Mouse (Mus musculus) limb, embryonic 15.5 days (tissue): ENCODE results near the gene Gm48552. TPM values are rescaled to one million over a fixed set of nuclear protein-coding genes. Genes with fewer than 3 reads are reported as not detected.

ENCODE experiments used
- ATAC-seq: fragments of 200-750 bp; cut with Nextera tagmentation; 2 replicates; pipeline ENCODE4 v1.8.0; 2017; ENCODE audit warnings: low read depth, moderate TSS enrichment; ENCODE audit not compliant: insufficient number of reproducible peaks, low FRiP score, low TSS enrichment
- H3K27ac ChIP-seq: fragments of 300-500 bp; sonication (generic); 2 replicates; pipeline ENCODE4 v1.5.1; 2015; ENCODE audit warnings: moderate library complexity, mild to moderate bottlenecking, inconsistent platforms
- H3K27me3 ChIP-seq: fragments of 300-500 bp; sonication (generic); 2 replicates; pipeline ENCODE4 v1.6.1; 2015; ENCODE audit warnings: inconsistent platforms
- H3K36me3 ChIP-seq: fragments of 300-500 bp; sonication (generic); 2 replicates; pipeline ENCODE4 v1.6.1; 2015; ENCODE audit warnings: inconsistent platforms
- H3K4me1 ChIP-seq: fragments of 300-500 bp; sonication (generic); 2 replicates; pipeline ENCODE4 v1.6.1; 2015; ENCODE audit warnings: inconsistent platforms
- H3K4me2 ChIP-seq: fragments of 300-500 bp; sonication (generic); 2 replicates; pipeline ENCODE4 v1.6.1; 2015; ENCODE audit warnings: mild to moderate bottlenecking, inconsistent platforms
- H3K4me3 ChIP-seq: fragments of 300-500 bp; sonication (generic); 2 replicates; pipeline ENCODE4 v1.5.1; 2015; ENCODE audit warnings: mild to moderate bottlenecking, inconsistent platforms
- H3K9ac ChIP-seq: fragments of 300-500 bp; sonication (generic); 2 replicates; pipeline ENCODE4 v1.6.1; 2015; ENCODE audit warnings: inconsistent platforms
- H3K9me3 ChIP-seq: fragments of 300-500 bp; sonication (generic); 2 replicates; pipeline ENCODE4 v1.6.1; 2016; ENCODE audit warnings: inconsistent platforms
- WGBS: fragments of 180-500 bp; shearing (Covaris S2); methylation state at CpG from one replicate; pipeline ENCODE4 v1.1.7; 2015; 5-methylcytosine and 5-hydroxymethylcytosine counted together
- polyA plus RNA-seq: library from polyadenylated mRNA; unstranded; fragments of >200 nt; fragmentation: Nextera tagmentation; extraction: Ambion mirVana; gene quantifications from 2 replicates; pipeline ENCODE4 v1.2.1, GENCODE M21; 2015

Gm48552 gene
- polyA plus RNA-seq, 1 experiment from 2014 or later: 0.51 TPM

GRCm38 (mm10) chr10:81411471-81412400 is 22.9 kb downstream of the Gm48552 start:
- Histone ChIP-seq H3K9me3 (no peaks in the 10 kb centered on the region), H3K9ac (0 out of 2 replicates have a peak overlapping the region, but pooled peaks have one; percentile 29), H3K4me2 (peak overlapping the region; percentile 23; the same call in 1 of the 2 replicates), H3K4me3 (no peak overlapping the region), H3K4me1 (peaks cover 100% of the 10 kb centered on the region), H3K36me3 (peaks cover 49% of the 10 kb centered on the region), H3K27me3 (no peaks in the 10 kb centered on the region; the same call in 1 of the 2 replicates), H3K27ac (peak overlapping the region; percentile 93)
- WGBS: 45% methylated on average over 18 of the region's 18 CpGs
- 0 out of 2 replicates have a peak, but pooled peaks have one; percentile 4 for ATAC-seq

- Histone ChIP-seq H3K9ac (no peak overlapping the region), H3K27ac (peak overlapping the region; percentile 93), H3K9me3 (no peaks in the 10 kb centered on the region), H3K4me3 (no peak overlapping the region), H3K36me3 (peaks cover 40% of the 10 kb centered on the region; the same call in 1 of the 2 replicates), H3K4me2 (peak overlapping the region; percentile 23; the same call in 1 of the 2 replicates), H3K4me1 (peaks cover 100% of the 10 kb centered on the region), H3K27me3 (no peaks in the 10 kb centered on the region; the same call in 1 of the 2 replicates)
- no peak for ATAC-seq
- 71% methylated on average over 16 of the region's 16 CpGs for WGBS
These were observed 23.9 kb downstream of the Gm48552 start for GRCm38 (mm10) chr10:81412586-81413309.

GRCm38 (mm10) chr10:81413310-81414261 is 24.8 kb downstream of the Gm48552 start:
- Histone ChIP-seq H3K4me1 (peaks cover 100% of the 10 kb centered on the region), H3K27me3 (no peaks in the 10 kb centered on the region), H3K36me3 (peaks cover 32% of the 10 kb centered on the region; the same call in 1 of the 2 replicates), H3K4me2 (peak overlapping the region; percentile 32), H3K4me3 (peak overlapping the region; percentile 9; the same call in 1 of the 2 replicates), H3K9me3 (no peaks in the 10 kb centered on the region), H3K27ac (peak overlapping the region; percentile 93), H3K9ac (no peak overlapping the region)
- WGBS: 26% methylated on average over 26 of the region's 26 CpGs
- no peak for ATAC-seq

- Histone ChIP-seq H3K9ac (no peak overlapping the region), H3K4me2 (no peak overlapping the region), H3K4me1 (peaks cover 100% of the 10 kb centered on the region), H3K36me3 (peaks cover 38% of the 10 kb centered on the region), H3K27me3 (no peaks in the 10 kb centered on the region), H3K27ac (peak overlapping the region; percentile 93), H3K4me3 (no peak overlapping the region), H3K9me3 (no peaks in the 10 kb centered on the region)
- no peak for ATAC-seq
These were observed 25.9 kb downstream of the Gm48552 start for GRCm38 (mm10) chr10:81414682-81415081.

- ATAC-seq: no peak
- Histone ChIP-seq H3K36me3 (peaks cover 43% of the 10 kb centered on the region), H3K4me1 (peaks cover 100% of the 10 kb centered on the region), H3K27ac (peak overlapping the region; percentile 93), H3K9me3 (no peaks in the 10 kb centered on the region), H3K9ac (no peak overlapping the region), H3K4me3 (no peak overlapping the region), H3K4me2 (no peak overlapping the region), H3K27me3 (no peaks in the 10 kb centered on the region)
- WGBS: 78% methylated on average over 5 of the region's 5 CpGs
These were observed 26.3 kb downstream of the Gm48552 start for GRCm38 (mm10) chr10:81415146-81415545.

GRCm38 (mm10) chr10:81415549-81416310 is 26.9 kb downstream of the Gm48552 start:
- Histone ChIP-seq H3K27me3 (no peaks in the 10 kb centered on the region), H3K9ac (no peak overlapping the region), H3K4me3 (no peak overlapping the region), H3K36me3 (peaks cover 43% of the 10 kb centered on the region), H3K4me2 (no peak overlapping the region), H3K9me3 (no peaks in the 10 kb centered on the region), H3K27ac (peak overlapping the region; percentile 93), H3K4me1 (peaks cover 100% of the 10 kb centered on the region)
- 62% methylated on average over 17 of the region's 17 CpGs for WGBS
- ATAC-seq: no peak

GRCm38 (mm10) chr10:81416581-81417226 is 27.9 kb downstream of the Gm48552 start:
- WGBS: 3% methylated on average over 26 of the region's 26 CpGs
- peak overlapping the region; percentile 44 for H3K4me2 ChIP-seq
- peak overlapping the region; percentile 93 for H3K27ac ChIP-seq
- peak overlapping the region; percentile 26 for H3K4me3 ChIP-seq
- no peak overlapping the region for H3K9ac ChIP-seq
- H3K9me3 ChIP-seq: no peaks in the 10 kb centered on the region
- peaks cover 46% of the 10 kb centered on the region for H3K36me3 ChIP-seq
- peak; percentile 79 for ATAC-seq
- H3K4me1 ChIP-seq: peaks cover 100% of the 10 kb centered on the region
- no peaks in the 10 kb centered on the region for H3K27me3 ChIP-seq

GRCm38 (mm10) chr10:81417227-81418215 is 28.7 kb downstream of the Gm48552 start:
- Histone ChIP-seq H3K9ac (no peak overlapping the region), H3K4me3 (peak overlapping the region; percentile 26), H3K27ac (peak overlapping the region; percentile 93), H3K4me2 (peak overlapping the region; percentile 44), H3K9me3 (no peaks in the 10 kb centered on the region), H3K27me3 (no peaks in the 10 kb centered on the region), H3K4me1 (peaks cover 99% of the 10 kb centered on the region), H3K36me3 (peaks cover 42% of the 10 kb centered on the region)
- no peak; the same call in 1 of the 2 replicates for ATAC-seq
- 42% methylated on average over 12 of the region's 12 CpGs for WGBS

GRCm38 (mm10) chr10:81418216-81419070 is 29.6 kb downstream of the Gm48552 start:
- Histone ChIP-seq H3K27me3 (no peaks in the 10 kb centered on the region), H3K9me3 (no peaks in the 10 kb centered on the region), H3K4me2 (no peak overlapping the region), H3K27ac (peak overlapping the region; percentile 93), H3K4me1 (peaks cover 94% of the 10 kb centered on the region), H3K9ac (no peak overlapping the region), H3K36me3 (peaks cover 33% of the 10 kb centered on the region), H3K4me3 (no peak overlapping the region)
- 57% methylated on average over 11 of the region's 11 CpGs for WGBS
- ATAC-seq: no peak
